Mouse (Mus musculus) forebrain, postnatal 0 days (tissue): ENCODE results near the gene Kncn. TPM values are rescaled to one million over a fixed set of nuclear protein-coding genes. Genes with fewer than 3 reads are reported as not detected.

Experiments
- ATAC-seq: fragments of 200-750 bp; cut with Nextera tagmentation; 2 replicates; pipeline ENCODE4 v1.8.0; 2017; ENCODE audit warnings: mild to moderate bottlenecking, moderate library complexity
- DNase-seq: peaks from one replicate; pipeline ENCODE4 v3.0.0-alpha.2; 2015
- H3K27ac ChIP-seq: fragments of 300-500 bp; sonication (generic); 2 replicates; pipeline ENCODE4 v1.5.1; 2014; ENCODE audit warnings: low read depth, mild to moderate bottlenecking, antibody characterized with exemption, low read length, moderate library complexity, mixed read lengths
- H3K27me3 ChIP-seq: fragments of 300-500 bp; sonication (generic); 2 replicates; pipeline ENCODE4 v1.6.1; 2014; ENCODE audit warnings: mild to moderate bottlenecking, low read length, mixed read lengths; ENCODE audit not compliant: insufficient read depth
- H3K36me3 ChIP-seq: fragments of 300-500 bp; sonication (generic); 2 replicates; pipeline ENCODE4 v1.6.1; 2014; ENCODE audit warnings: mild to moderate bottlenecking, moderate library complexity; ENCODE audit not compliant: insufficient read depth
- H3K4me1 ChIP-seq: fragments of 300-500 bp; sonication (generic); 2 replicates; pipeline ENCODE4 v1.6.1; 2014; ENCODE audit warnings: antibody characterized with exemption; ENCODE audit not compliant: insufficient read depth
- H3K4me2 ChIP-seq: fragments of 300-500 bp; sonication (generic); 2 replicates; pipeline ENCODE4 v1.6.1; 2014; ENCODE audit warnings: low read depth, mild to moderate bottlenecking, moderate library complexity
- H3K4me3 ChIP-seq: fragments of 300-500 bp; sonication (generic); 2 replicates; pipeline ENCODE4 v1.5.1; 2014; ENCODE audit warnings: low read depth, low read length, mixed read lengths
- H3K9ac ChIP-seq: fragments of 300-500 bp; sonication (generic); 2 replicates; pipeline ENCODE4 v1.6.1; 2014; ENCODE audit warnings: mild to moderate bottlenecking
- H3K9me3 ChIP-seq: fragments of 300-500 bp; sonication (generic); 2 replicates; pipeline ENCODE4 v1.6.1; 2016; ENCODE audit warnings: low read length
- CTCF ChIP-seq: sonication (generic); IDR thresholded peaks from 2 replicates; pipeline ENCODE4 v1.5.1; 2016; ENCODE audit warnings: antibody characterized with exemption, control low read depth, low read depth
- WGBS: fragments of 180-500 bp; shearing (Covaris S2); extraction: QIAGEN DNeasy Blood & Tissue Kit; methylation state at CpG from one replicate; pipeline ENCODE4 v1.1.7; 2014; 5-methylcytosine and 5-hydroxymethylcytosine counted together
- polyA plus RNA-seq: library from polyadenylated mRNA; unstranded; fragments of >200 nt; fragmentation: Nextera tagmentation; extraction: Ambion mirVana; gene quantifications from 2 replicates; pipeline ENCODE4 v1.2.1, GENCODE M21; 2015
- total RNA-seq: library from RNA; depleted of rRNA; stranded (reverse); fragments of >200 nt; gene quantifications from 2 replicates; pipeline ENCODE4 v1.2.3, GENCODE M21; 2014

Gene Kncn
- total and polyA plus RNA-seq, 2 experiments from 2014 or later: 0.38 to 0.44 TPM

GRCm38 (mm10) chr4:115907994-115908393 lies 23.8 kb downstream of the Kncn start:
- no peak for TF ChIP-seq CTCF
- Histone ChIP-seq H3K4me1 (no peaks in the 10 kb centered on the region), H3K9ac (no peak overlapping the region), H3K4me3 (no peak overlapping the region), H3K27ac (no peak overlapping the region), H3K36me3 (no peaks in the 10 kb centered on the region), H3K27me3 (peaks cover 25% of the 10 kb centered on the region), H3K9me3 (no peaks in the 10 kb centered on the region), H3K4me2 (no peak overlapping the region)
- ATAC-seq: no peak
- 73% methylated on average over 1 of the region's 1 CpGs for WGBS
- DNase-seq: no peak

DNA sequence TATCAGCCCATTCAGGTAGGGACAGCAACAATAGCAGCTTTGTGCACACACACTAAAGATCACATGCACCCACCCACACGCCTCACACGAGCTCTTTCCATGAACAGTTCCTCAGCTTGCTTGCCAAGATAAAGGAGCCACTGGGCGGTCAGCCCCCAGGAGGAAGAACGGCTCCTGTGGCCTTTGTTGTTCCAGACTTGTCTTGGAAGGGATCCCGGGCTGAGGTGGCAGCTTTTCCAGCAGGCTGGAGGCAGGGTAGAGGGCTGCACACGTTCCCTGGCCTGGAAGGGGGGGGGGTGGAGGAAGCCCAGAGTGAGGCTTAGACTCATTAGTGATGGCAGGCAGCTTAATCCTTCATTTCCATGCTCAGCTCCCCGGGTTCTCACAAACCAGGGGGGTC lies 24.4 kb downstream of the Kncn start:
- H3K9ac ChIP-seq: no peak overlapping the region
- no peaks in the 10 kb centered on the region for H3K4me1 ChIP-seq
- ATAC-seq (peak; percentile 69), DNase-seq (peak; percentile 48)
- H3K4me3 ChIP-seq: no peak overlapping the region
- H3K9me3 ChIP-seq: no peaks in the 10 kb centered on the region
- H3K36me3 ChIP-seq: no peaks in the 10 kb centered on the region
- peaks cover 25% of the 10 kb centered on the region for H3K27me3 ChIP-seq
- WGBS: 4% methylated on average over 7 of the region's 7 CpGs
- no peak for TF ChIP-seq CTCF
- H3K4me2 ChIP-seq: no peak overlapping the region
- H3K27ac ChIP-seq: no peak overlapping the region

GRCm38 (mm10) chr4:115911586-115911985 lies 27.4 kb downstream of the Kncn start:
- TF ChIP-seq CTCF: no peak
- no peak overlapping the region for H3K9ac ChIP-seq
- H3K4me1 ChIP-seq: no peaks in the 10 kb centered on the region
- ATAC-seq (no peak), DNase-seq (no peak)
- no peaks in the 10 kb centered on the region for H3K9me3 ChIP-seq
- WGBS: 10% methylated on average over 4 of the region's 4 CpGs
- H3K27me3 ChIP-seq: peaks cover 9% of the 10 kb centered on the region
- H3K27ac ChIP-seq: no peak overlapping the region
- no peak overlapping the region for H3K4me2 ChIP-seq
- H3K36me3 ChIP-seq: no peaks in the 10 kb centered on the region
- no peak overlapping the region for H3K4me3 ChIP-seq

- no peak for TF ChIP-seq CTCF
- Histone ChIP-seq H3K9ac (no peak overlapping the region), H3K27me3 (no peaks in the 10 kb centered on the region; the same call in none of the 2 replicates), H3K9me3 (no peaks in the 10 kb centered on the region), H3K4me1 (no peaks in the 10 kb centered on the region), H3K4me3 (no peak overlapping the region), H3K27ac (no peak overlapping the region), H3K4me2 (no peak overlapping the region), H3K36me3 (no peaks in the 10 kb centered on the region)
- DNase-seq (no peak), ATAC-seq (no peak)
- WGBS: 77% methylated on average over 16 of the region's 16 CpGs
Measured at GRCm38 (mm10) chr4:115919911-115920310, 35.7 kb downstream of the Kncn start.

GRCm38 (mm10) chr4:115922688-115923087 lies 38.5 kb downstream of the Kncn start:
- Histone ChIP-seq H3K9ac (no peak overlapping the region), H3K9me3 (no peaks in the 10 kb centered on the region), H3K27ac (no peak overlapping the region), H3K4me2 (no peak overlapping the region), H3K27me3 (no peaks in the 10 kb centered on the region; the same call in none of the 2 replicates), H3K36me3 (no peaks in the 10 kb centered on the region), H3K4me1 (no peaks in the 10 kb centered on the region), H3K4me3 (no peak overlapping the region)
- ATAC-seq (no peak), DNase-seq (no peak)
- TF ChIP-seq CTCF: no peak
- 91% methylated on average over 5 of the region's 5 CpGs for WGBS

DNA sequence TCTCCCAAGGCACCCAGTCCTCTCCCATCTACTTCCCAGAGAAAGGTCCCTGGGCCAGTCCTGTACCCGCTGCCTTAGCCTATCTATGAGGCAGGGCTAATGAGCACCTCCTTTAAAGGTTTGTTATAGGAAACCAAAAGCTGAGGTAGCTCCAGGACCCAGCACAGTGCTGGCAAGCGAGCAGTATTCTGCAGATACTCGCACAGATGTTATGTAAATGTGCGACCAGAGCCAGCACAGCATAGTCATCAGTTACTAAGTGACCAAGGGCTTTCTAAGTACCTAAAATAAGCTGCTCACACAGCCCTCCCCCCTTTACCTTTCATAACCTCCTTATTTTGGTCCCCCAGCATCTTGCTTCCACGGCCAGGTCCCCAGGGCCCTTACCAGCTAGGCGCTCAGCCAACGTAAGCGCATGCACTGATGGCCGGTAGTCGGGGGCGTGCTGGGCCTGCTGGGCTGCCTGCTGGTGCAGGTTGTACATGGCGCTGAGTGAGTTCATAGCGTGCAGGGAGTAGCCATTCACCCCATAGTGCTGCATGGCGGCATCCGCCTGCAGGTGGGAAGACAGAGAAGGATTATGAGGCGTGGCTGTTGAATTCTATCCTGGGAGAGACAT lies 39.2 kb downstream of the Kncn start:
- no peak for DNase-seq
- Histone ChIP-seq H3K4me3 (no peak overlapping the region), H3K36me3 (no peaks in the 10 kb centered on the region), H3K9ac (no peak overlapping the region), H3K4me1 (no peaks in the 10 kb centered on the region), H3K4me2 (no peak overlapping the region), H3K9me3 (no peaks in the 10 kb centered on the region), H3K27ac (no peak overlapping the region), H3K27me3 (no peaks in the 10 kb centered on the region; the same call in none of the 2 replicates)
- no peak for ATAC-seq
- 74% methylated on average over 16 of the region's 16 CpGs for WGBS
- TF ChIP-seq CTCF: no peak

DNA sequence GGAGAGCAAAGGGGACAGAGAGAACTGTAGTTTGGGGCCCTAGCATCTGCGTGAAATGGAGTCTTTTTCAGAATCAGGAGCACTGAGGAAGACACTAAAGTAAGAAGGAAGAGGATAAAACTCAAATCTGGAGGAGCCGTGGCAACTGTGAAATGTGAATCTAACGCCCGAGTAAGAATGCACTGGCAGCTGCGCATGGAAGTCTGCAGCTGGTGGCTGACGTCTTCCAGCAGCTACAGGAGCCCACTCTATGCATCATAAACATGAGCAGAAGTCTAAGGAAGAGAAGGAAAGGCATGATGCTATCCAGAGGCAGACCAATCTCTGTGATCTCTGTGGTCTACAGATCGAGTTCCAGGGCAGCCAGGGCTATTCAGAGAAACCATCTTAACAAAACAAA lies 43.4 kb downstream of the Kncn start:
- Histone ChIP-seq H3K4me2 (no peak overlapping the region), H3K4me1 (no peaks in the 10 kb centered on the region), H3K36me3 (no peaks in the 10 kb centered on the region), H3K27me3 (peaks cover 15% of the 10 kb centered on the region), H3K9me3 (no peaks in the 10 kb centered on the region), H3K27ac (no peak overlapping the region), H3K9ac (no peak overlapping the region), H3K4me3 (no peak overlapping the region)
- TF ChIP-seq CTCF: no peak
- 62% methylated on average over 7 of the region's 7 CpGs for WGBS
- DNase-seq (no peak), ATAC-seq (no peak; the same call in 1 of the 2 replicates)
